Comparison of ENCODE assay signal across 8 mouse cellular contexts in the genomic region with DNA sequence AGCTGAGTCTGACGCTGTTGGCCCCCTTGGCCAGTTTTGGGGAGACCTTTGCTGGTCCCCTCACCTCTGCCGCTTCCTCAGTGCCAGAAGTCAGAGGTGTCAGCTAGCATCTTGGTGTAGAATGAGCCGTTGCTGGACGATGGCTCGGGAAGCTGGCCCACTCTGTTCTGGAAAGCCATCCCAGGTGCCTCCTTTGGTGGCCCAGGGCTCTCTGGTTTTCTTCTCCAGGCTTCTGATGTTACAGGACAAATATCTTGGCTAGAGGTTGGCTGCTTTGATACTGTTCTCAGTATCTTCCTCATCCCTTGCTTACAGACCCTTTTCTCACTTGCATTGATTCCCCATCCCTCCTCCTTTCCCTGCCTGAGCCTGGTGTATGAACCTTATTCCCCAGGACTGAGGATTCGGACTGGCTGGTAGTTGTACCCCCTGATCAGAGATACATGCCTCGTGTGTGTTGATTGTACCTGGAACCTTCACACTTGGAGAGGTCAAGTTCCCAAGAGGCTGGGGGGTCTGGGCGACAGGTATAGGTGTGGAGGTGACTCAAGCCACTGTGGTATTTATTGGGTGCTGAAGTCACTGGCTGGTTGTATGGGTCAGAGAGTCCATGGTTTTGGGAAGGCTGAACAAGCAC. TPM values are rescaled to one million over a fixed set of nuclear protein-coding genes. Genes with fewer than 3 reads are reported as not detected.
DNase-seq lines count a peak whose midpoint lies in the region; ATAC-seq and TF ChIP-seq lines count a peak whose summit lies in the region.

No protein-coding gene starts in this region.

- no peaks in the 10 kb centered on the region for H3K9me3 ChIP-seq in forebrain, embryonic 10.5 days
- H3K9me3 ChIP-seq in liver, embryonic 12.5 days (replicated peaks), result no peaks in the 10 kb centered on the region

- WGBS in heart, adult 2 months, result 39% methylated on average over 8 of the region's 8 CpGs
- WGBS in forebrain, embryonic 10.5 days, result 29% methylated on average over 8 of the region's 8 CpGs
- 35% methylated on average over 8 of the region's 8 CpGs for WGBS in liver, embryonic 12.5 days (ENCODE audit: insufficient replicate concordance)

- peak overlapping the region; percentile 63 for H3K9ac ChIP-seq in heart, adult 2 months (ENCODE audit: low read depth, low read length)
- H3K9ac ChIP-seq in liver, embryonic 12.5 days, result peak overlapping the region; percentile 69

- no peak for TF ChIP-seq CTCF in heart, adult 2 months (IDR thresholded peaks at IDR 0.05)

- H3K4me1 ChIP-seq in heart, adult 2 months (ENCODE audit: control insufficient read depth, insufficient read depth, low read length), result peaks cover 4% of the 10 kb centered on the region
- peaks cover 53% of the 10 kb centered on the region for H3K4me1 ChIP-seq in forebrain, embryonic 10.5 days
- H3K4me1 ChIP-seq in liver, embryonic 12.5 days, result peaks cover 49% of the 10 kb centered on the region

- no peaks in the 10 kb centered on the region for H3K79me2 ChIP-seq in heart, adult 2 months (replicated peaks; ENCODE audit: control insufficient read depth, insufficient read depth, low read length)

- TF ChIP-seq POLR2A in heart, adult 2 months (IDR thresholded peaks at IDR 0.05; ENCODE audit: insufficient read depth, low read depth, low read length), result no peak

- peak overlapping the region; percentile 59 for H3K27ac ChIP-seq in heart, adult 2 months
- H3K27ac ChIP-seq in forebrain, embryonic 10.5 days, result peak overlapping the region; percentile 90
- 0 out of 2 replicates have a peak overlapping the region, but pooled peaks have one; percentile 55 for H3K27ac ChIP-seq in liver, embryonic 12.5 days

- intact Hi-C loops in heart, adult 2 months (cut with DNase I), result no loop called here

- ATAC-seq in liver, embryonic 12.5 days, result no peak

- no peaks in the 10 kb centered on the region for H3K27me3 ChIP-seq in heart, adult 2 months (ENCODE audit: control insufficient read depth, insufficient read depth, low read length)
- H3K27me3 ChIP-seq in forebrain, embryonic 10.5 days (ENCODE audit: poor library complexity, severe bottlenecking), result peaks cover 42% of the 10 kb centered on the region
- H3K27me3 ChIP-seq in liver, embryonic 12.5 days (replicated peaks), result peaks cover 66% of the 10 kb centered on the region

- peak overlapping the region; percentile 82 for H3K4me2 ChIP-seq in liver, embryonic 12.5 days

- DNase-seq in heart, adult 2 months, result no peak
- no peak for DNase-seq in heart, adult 11 months
- DNase-seq in 3T3-L1 (ENCODE audit: low read depth, low spot score), result peak; percentile 56
- DNase-seq in forebrain, embryonic 10.5 days (ENCODE audit: extremely low spot score, low spot score), result no peak
- DNase-seq in yolk sac, embryonic 10.5 days (ENCODE audit: low spot score), result no peak
- DNase-seq in spleen, postnatal 10 days (ENCODE audit: low spot score in 2 of 2), result no peak
- no peak for DNase-seq in right cerebral cortex, adult 2 months (ENCODE audit: low spot score in 2 of 2)

- peak overlapping the region; percentile 56 for H3K4me3 ChIP-seq in heart, adult 2 months
- H3K4me3 ChIP-seq in forebrain, embryonic 10.5 days, result peak overlapping the region; percentile 71
- H3K4me3 ChIP-seq in liver, embryonic 12.5 days, result peak overlapping the region; percentile 61

- no peak for TF ChIP-seq EP300 in heart, adult 2 months (IDR thresholded peaks at IDR 0.05; ENCODE audit: insufficient read depth, low read depth, low read length)

- H3K36me3 ChIP-seq in heart, adult 2 months (ENCODE audit: control insufficient read depth, insufficient read depth, low read length), result no peaks in the 10 kb centered on the region
- no peaks in the 10 kb centered on the region for H3K36me3 ChIP-seq in forebrain, embryonic 10.5 days (replicated peaks)
- no peaks in the 10 kb centered on the region for H3K36me3 ChIP-seq in liver, embryonic 12.5 days

RNA-seq across cellular contexts. Expression of a gene that starts 55.5 kb away (rescaled TPM):
- total RNA-seq in heart, adult 2 months (2021), result 1 to 10 TPM; 7.3 to 8.2 TPM
- polyA plus RNA-seq in heart, adult 2 months (2012; rRNA removed), result 7.6 and 7.8 TPM in 2 replicates
- 0.93 and 1.1 TPM in 2 replicates for polyA plus RNA-seq in forebrain, embryonic 10.5 days (2016; fragmentation: Nextera tagmentation; extraction: Ambion mirVana)
- polyA plus RNA-seq in liver, embryonic 12.5 days (2016; fragmentation: Nextera tagmentation; extraction: Ambion mirVana), result 0.75 and 1.0 TPM in 2 replicates
